Mouse (Mus musculus): ENCODE measurements around the gene Ptk7. TPM values are rescaled to one million over a fixed set of nuclear protein-coding genes. Genes with fewer than 3 reads are reported as not detected.

Gene Ptk7
- total and polyA plus RNA-seq, 2 experiments from 2014 or later: 19.7 to 56.6 TPM

- no peaks in the 10 kb centered on the region for H3K9me3 ChIP-seq (ENCODE audit: low read length)
- ATAC-seq (peak; percentile 77), DNase-seq (peak; percentile 79)
- no peak overlapping the region for H3K4me3 ChIP-seq (ENCODE audit: low read depth, low read length)
- no peaks in the 10 kb centered on the region for H3K4me1 ChIP-seq (ENCODE audit: insufficient read depth)
- no peaks in the 10 kb centered on the region for H3K27me3 ChIP-seq (ENCODE audit: insufficient read depth, low read length)
- H3K27ac ChIP-seq (ENCODE audit: low read depth, low read length): no peak overlapping the region
- peak; percentile 98 for TF ChIP-seq CTCF (IDR thresholded peaks at IDR 0.05; ENCODE audit: low read depth)
- H3K4me2 ChIP-seq (ENCODE audit: low read depth): no peak overlapping the region
- peaks cover 56% of the 10 kb centered on the region for H3K36me3 ChIP-seq (ENCODE audit: insufficient read depth)
- 35% methylated on average over 12 of the region's 12 CpGs for WGBS
- no peak overlapping the region for H3K9ac ChIP-seq
Measured at GRCm38 (mm10) chr17:46525579-46526307, 103.6 kb downstream of the Ptk7 start.

GRCm38 (mm10) chr17:46525065-46525464 is 104.2 kb downstream of the Ptk7 start:
- H3K36me3 ChIP-seq (ENCODE audit: insufficient read depth): peaks cover 62% of the 10 kb centered on the region
- H3K9ac ChIP-seq: no peak overlapping the region
- no peak for TF ChIP-seq CTCF (IDR thresholded peaks at IDR 0.05; ENCODE audit: low read depth)
- no peak overlapping the region for H3K4me2 ChIP-seq (ENCODE audit: low read depth)
- WGBS: 91% methylated on average over 10 of the region's 10 CpGs
- no peaks in the 10 kb centered on the region for H3K27me3 ChIP-seq (ENCODE audit: insufficient read depth, low read length)
- DNase-seq: no peak
- no peak overlapping the region for H3K27ac ChIP-seq (ENCODE audit: low read depth, low read length)
- no peaks in the 10 kb centered on the region for H3K9me3 ChIP-seq (ENCODE audit: low read length)
- H3K4me1 ChIP-seq (ENCODE audit: insufficient read depth): no peaks in the 10 kb centered on the region
- H3K4me3 ChIP-seq (ENCODE audit: low read depth, low read length): no peak overlapping the region
- no peak for ATAC-seq

GRCm38 (mm10) chr17:46521963-46522668 is 107.2 kb downstream of the Ptk7 start:
- WGBS: 35% methylated on average over 24 of the region's 24 CpGs
- Histone ChIP-seq H3K4me2 (ENCODE audit: low read depth) (no peak overlapping the region), H3K27ac (ENCODE audit: low read depth, low read length) (no peak overlapping the region), H3K4me3 (ENCODE audit: low read depth, low read length) (no peak overlapping the region), H3K36me3 (ENCODE audit: insufficient read depth) (peaks cover 60% of the 10 kb centered on the region), H3K9ac (no peak overlapping the region), H3K9me3 (ENCODE audit: low read length) (no peaks in the 10 kb centered on the region), H3K27me3 (ENCODE audit: insufficient read depth, low read length) (no peaks in the 10 kb centered on the region), H3K4me1 (ENCODE audit: insufficient read depth) (no peaks in the 10 kb centered on the region)
- no peak for DNase-seq
- peak; percentile 36 for TF ChIP-seq CTCF (IDR thresholded peaks at IDR 0.05; ENCODE audit: low read depth)
- peak; percentile 42; the same call in 1 of the 2 replicates for ATAC-seq

GRCm38 (mm10) chr17:46521174-46521573 is 108.1 kb downstream of the Ptk7 start:
- Histone ChIP-seq H3K9ac (no peak overlapping the region), H3K27me3 (ENCODE audit: insufficient read depth, low read length) (no peaks in the 10 kb centered on the region), H3K36me3 (ENCODE audit: insufficient read depth) (peaks cover 55% of the 10 kb centered on the region), H3K9me3 (ENCODE audit: low read length) (no peaks in the 10 kb centered on the region), H3K4me1 (ENCODE audit: insufficient read depth) (no peaks in the 10 kb centered on the region), H3K4me2 (ENCODE audit: low read depth) (no peak overlapping the region), H3K27ac (ENCODE audit: low read depth, low read length) (no peak overlapping the region), H3K4me3 (ENCODE audit: low read depth, low read length) (no peak overlapping the region)
- WGBS: 79% methylated on average over 9 of the region's 9 CpGs
- TF ChIP-seq CTCF (IDR thresholded peaks at IDR 0.05; ENCODE audit: low read depth): no peak
- ATAC-seq (no peak), DNase-seq (no peak)

- H3K27me3 ChIP-seq (ENCODE audit: insufficient read depth, low read length): no peaks in the 10 kb centered on the region
- 47% methylated on average over 25 of the region's 25 CpGs for WGBS
- H3K4me3 ChIP-seq (ENCODE audit: low read depth, low read length): no peak overlapping the region
- H3K4me2 ChIP-seq (ENCODE audit: low read depth): no peak overlapping the region
- ATAC-seq: no peak
- no peak overlapping the region for H3K9ac ChIP-seq
- TF ChIP-seq CTCF (IDR thresholded peaks at IDR 0.05; ENCODE audit: low read depth): no peak
- DNase-seq: no peak
- H3K36me3 ChIP-seq (ENCODE audit: insufficient read depth): peaks cover 48% of the 10 kb centered on the region
- H3K9me3 ChIP-seq (ENCODE audit: low read length): no peaks in the 10 kb centered on the region
- no peak overlapping the region for H3K27ac ChIP-seq (ENCODE audit: low read depth, low read length)
- H3K4me1 ChIP-seq (ENCODE audit: insufficient read depth): no peaks in the 10 kb centered on the region
Measured at GRCm38 (mm10) chr17:46520385-46520979, 108.8 kb downstream of the Ptk7 start.

DNA sequence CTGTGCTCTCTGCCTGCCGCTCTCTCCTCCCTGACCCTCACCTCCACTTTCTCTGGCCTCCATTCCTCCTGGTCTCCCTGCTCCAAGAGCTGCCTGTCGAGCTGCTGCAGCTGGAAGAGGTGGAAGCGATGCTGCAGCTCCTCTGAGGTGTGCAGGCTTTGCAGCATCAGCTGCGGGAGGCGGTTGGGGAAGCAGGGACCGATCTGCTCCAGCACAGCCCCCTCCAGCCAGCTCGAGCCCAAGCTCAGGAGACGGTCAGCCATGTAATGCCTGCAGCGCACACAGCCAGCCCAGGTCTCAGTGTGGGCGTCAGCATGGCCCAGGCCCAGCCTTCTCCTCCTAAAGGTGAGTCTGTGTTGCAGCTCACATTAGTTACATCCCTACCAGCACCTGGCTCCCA is 109.3 kb downstream of the Ptk7 start:
- Histone ChIP-seq H3K4me1 (ENCODE audit: insufficient read depth) (no peaks in the 10 kb centered on the region), H3K9me3 (ENCODE audit: low read length) (no peaks in the 10 kb centered on the region), H3K4me3 (ENCODE audit: low read depth, low read length) (no peak overlapping the region), H3K27ac (ENCODE audit: low read depth, low read length) (no peak overlapping the region), H3K36me3 (ENCODE audit: insufficient read depth) (peaks cover 44% of the 10 kb centered on the region), H3K27me3 (ENCODE audit: insufficient read depth, low read length) (no peaks in the 10 kb centered on the region), H3K4me2 (ENCODE audit: low read depth) (no peak overlapping the region), H3K9ac (no peak overlapping the region)
- ATAC-seq (no peak), DNase-seq (no peak)
- 59% methylated on average over 10 of the region's 10 CpGs for WGBS
- no peak for TF ChIP-seq CTCF (IDR thresholded peaks at IDR 0.05; ENCODE audit: low read depth)

Small RNAs within 50 kb of the gene (microRNA-seq; reads per million reads assigned to microRNA genes)
- gene Mir6976: 0.39 to 0.49 reads per million in 2 experiments

Other genes with a start within 250 kb of the Ptk7 start
- gene Zfp318, start 245.8 kb downstream of the Ptk7 start, total RNA-seq (2014; rRNA removed): 26.1 and 28.3 TPM in 2 replicates
- gene Zfp318, start 245.8 kb downstream of the Ptk7 start, polyA plus RNA-seq (2015; fragmentation: Nextera tagmentation; extraction: Ambion mirVana): 11.2 and 17.6 TPM in 2 replicates
- gene Crip3, start 200.6 kb downstream of the Ptk7 start, total RNA-seq (2014; rRNA removed): 0.52 and 1.1 TPM in 2 replicates
- gene Crip3, start 200.6 kb downstream of the Ptk7 start, polyA plus RNA-seq (2015; fragmentation: Nextera tagmentation; extraction: Ambion mirVana): 2.8 and 4.3 TPM in 2 replicates
- 0.24 TPM in 1 of 2 replicates, not detected in the other for gene Slc22a7, start 191.0 kb downstream of the Ptk7 start, total RNA-seq (2014; rRNA removed)
- gene Slc22a7, start 191.0 kb downstream of the Ptk7 start, polyA plus RNA-seq (2015; fragmentation: Nextera tagmentation; extraction: Ambion mirVana): 0.11 and 0.13 TPM in 2 replicates
- 32.3 and 36.5 TPM in 2 replicates for gene Ttbk1, start 141.8 kb downstream of the Ptk7 start, total RNA-seq (2014; rRNA removed)
- 4.2 and 5.6 TPM in 2 replicates for gene Ttbk1, start 141.8 kb downstream of the Ptk7 start, polyA plus RNA-seq (2015; fragmentation: Nextera tagmentation; extraction: Ambion mirVana)
- 5.9 and 6.1 TPM in 2 replicates for gene Dnph1, start 132.8 kb downstream of the Ptk7 start, total RNA-seq (2014; rRNA removed)
- 14.9 and 16.1 TPM in 2 replicates for gene Dnph1, start 132.8 kb downstream of the Ptk7 start, polyA plus RNA-seq (2015; fragmentation: Nextera tagmentation; extraction: Ambion mirVana)
- 31.9 and 44.4 TPM in 2 replicates for gene Cul9, start 83.1 kb downstream of the Ptk7 start, total RNA-seq (2014; rRNA removed)
- 9.7 and 13.7 TPM in 2 replicates for gene Cul9, start 83.1 kb downstream of the Ptk7 start, polyA plus RNA-seq (2015; fragmentation: Nextera tagmentation; extraction: Ambion mirVana)
- 47.2 and 57.0 TPM in 2 replicates for gene Srf, start 73.3 kb downstream of the Ptk7 start, total RNA-seq (2014; rRNA removed)
- 2.3 and 2.4 TPM in 2 replicates for gene Srf, start 73.3 kb downstream of the Ptk7 start, polyA plus RNA-seq (2015; fragmentation: Nextera tagmentation; extraction: Ambion mirVana)
- 31.2 and 32.7 TPM in 2 replicates for gene Klc4, start 16.5 kb upstream of the Ptk7 start, total RNA-seq (2014; rRNA removed)
- gene Klc4, start 16.5 kb upstream of the Ptk7 start, polyA plus RNA-seq (2015; fragmentation: Nextera tagmentation; extraction: Ambion mirVana): 20.3 and 21.3 TPM in 2 replicates
- gene Mrpl2, start 16.7 kb upstream of the Ptk7 start, total RNA-seq (2014; rRNA removed): 51.4 and 62.9 TPM in 2 replicates
- gene Mrpl2, start 16.7 kb upstream of the Ptk7 start, polyA plus RNA-seq (2015; fragmentation: Nextera tagmentation; extraction: Ambion mirVana): 96.2 and 111 TPM in 2 replicates
- 77.0 and 89.9 TPM in 2 replicates for gene Cul7, start 20.8 kb upstream of the Ptk7 start, total RNA-seq (2014; rRNA removed)
- 20.6 and 24.0 TPM in 2 replicates for gene Cul7, start 20.8 kb upstream of the Ptk7 start, polyA plus RNA-seq (2015; fragmentation: Nextera tagmentation; extraction: Ambion mirVana)
- gene Rrp36, start 44.8 kb upstream of the Ptk7 start, total RNA-seq (2014; rRNA removed): 29.7 and 31.1 TPM in 2 replicates
- gene Rrp36, start 44.8 kb upstream of the Ptk7 start, polyA plus RNA-seq (2015; fragmentation: Nextera tagmentation; extraction: Ambion mirVana): 39.4 and 52.1 TPM in 2 replicates
- 124 and 169 TPM in 2 replicates for gene Mea1, start 49.3 kb upstream of the Ptk7 start, total RNA-seq (2014; rRNA removed)
- gene Mea1, start 49.3 kb upstream of the Ptk7 start, polyA plus RNA-seq (2015; fragmentation: Nextera tagmentation; extraction: Ambion mirVana): 280 and 286 TPM in 2 replicates
- gene Klhdc3, start 51.4 kb upstream of the Ptk7 start, total RNA-seq (2014; rRNA removed): 71.1 and 77.3 TPM in 2 replicates
- 207 and 211 TPM in 2 replicates for gene Klhdc3, start 51.4 kb upstream of the Ptk7 start, polyA plus RNA-seq (2015; fragmentation: Nextera tagmentation; extraction: Ambion mirVana)
- gene Ppp2r5d, start 75.6 kb upstream of the Ptk7 start, total RNA-seq (2014; rRNA removed): 90.5 and 103 TPM in 2 replicates
- gene Ppp2r5d, start 75.6 kb upstream of the Ptk7 start, polyA plus RNA-seq (2015; fragmentation: Nextera tagmentation; extraction: Ambion mirVana): 85.5 and 93.5 TPM in 2 replicates
- 36.5 and 37.9 TPM in 2 replicates for gene Pex6, start 82.0 kb upstream of the Ptk7 start, total RNA-seq (2014; rRNA removed)
- gene Pex6, start 82.0 kb upstream of the Ptk7 start, polyA plus RNA-seq (2015; fragmentation: Nextera tagmentation; extraction: Ambion mirVana): 19.6 TPM in 2 replicates
- not detected in 2 replicates for gene Gnmt, start 99.7 kb upstream of the Ptk7 start, total RNA-seq (2014; rRNA removed)
- 1.4 and 2.1 TPM in 2 replicates for gene Gnmt, start 99.7 kb upstream of the Ptk7 start, polyA plus RNA-seq (2015; fragmentation: Nextera tagmentation; extraction: Ambion mirVana)
- 69.0 and 77.2 TPM in 2 replicates for gene Cnpy3, start 122.7 kb upstream of the Ptk7 start, total RNA-seq (2014; rRNA removed)
- 68.2 and 69.5 TPM in 2 replicates for gene Cnpy3, start 122.7 kb upstream of the Ptk7 start, polyA plus RNA-seq (2015; fragmentation: Nextera tagmentation; extraction: Ambion mirVana)
- not detected in 2 replicates for gene Ptcra, start 134.2 kb upstream of the Ptk7 start, total RNA-seq (2014; rRNA removed)
- 0.23 TPM in 1 of 2 replicates, not detected in the other for gene Ptcra, start 134.2 kb upstream of the Ptk7 start, polyA plus RNA-seq (2015; fragmentation: Nextera tagmentation; extraction: Ambion mirVana)
- gene 2310039H08Rik, start 143.1 kb upstream of the Ptk7 start, total RNA-seq (2014; rRNA removed): 39.8 and 42.7 TPM in 2 replicates
- 67.1 and 88.8 TPM in 2 replicates for gene 2310039H08Rik, start 143.1 kb upstream of the Ptk7 start, polyA plus RNA-seq (2015; fragmentation: Nextera tagmentation; extraction: Ambion mirVana)
- gene Rpl7l1, start 153.2 kb upstream of the Ptk7 start, total RNA-seq (2014; rRNA removed): 62.9 and 64.4 TPM in 2 replicates
- 73.4 and 83.1 TPM in 2 replicates for gene Rpl7l1, start 153.2 kb upstream of the Ptk7 start, polyA plus RNA-seq (2015; fragmentation: Nextera tagmentation; extraction: Ambion mirVana)
- gene Bicral, start 229.0 kb upstream of the Ptk7 start, total RNA-seq (2014; rRNA removed): 17.4 and 36.7 TPM in 2 replicates
- 3.8 and 6.7 TPM in 2 replicates for gene Bicral, start 229.0 kb upstream of the Ptk7 start, polyA plus RNA-seq (2015; fragmentation: Nextera tagmentation; extraction: Ambion mirVana)

Data from forebrain, postnatal 0 days (tissue).